Mouse (Mus musculus): Measurements from ENCODE around the gene Lsm2. TPM values are rescaled to one million over a fixed set of nuclear protein-coding genes. Genes with fewer than 3 reads are reported as not detected.
A peak's percentile ranks its signal among the peaks of the same experiment; 100 is the strongest.
"Not testable (repeated sequence)": the region's sequence is repeated elsewhere in the genome, so short reads cannot be mapped to it uniquely, and the experiment has no call there.

Lsm2 gene
- total RNA-seq, 2 experiments from 2014 or later: 25.4 to 27.2 TPM

GRCm38 (mm10) chr17:34953904-34954303, 27.8 kb upstream of the Lsm2 start:
- no peak for DNase-seq (ENCODE audit: extremely low spot score in 1 of 2, low spot score in 2 of 2)
- intact Hi-C loops (cut with DNase I): no loop called here

- intact Hi-C loops (cut with DNase I): no loop called here
- DNase-seq (ENCODE audit: extremely low spot score in 1 of 2, low spot score in 2 of 2): no peak
Observed at GRCm38 (mm10) chr17:34954831-34955230, 26.8 kb upstream of the Lsm2 start.

GRCm38 (mm10) chr17:34955884-34956283, 25.8 kb upstream of the Lsm2 start:
- DNase-seq (ENCODE audit: extremely low spot score in 1 of 2, low spot score in 2 of 2): no peak
- intact Hi-C loops (cut with DNase I): no loop called here

- intact Hi-C loops (cut with DNase I): no loop called here
- no peak for DNase-seq (ENCODE audit: extremely low spot score in 1 of 2, low spot score in 2 of 2)
Observed at GRCm38 (mm10) chr17:34956340-34956739, 25.3 kb upstream of the Lsm2 start.

GRCm38 (mm10) chr17:34957291-34957690, 24.4 kb upstream of the Lsm2 start:
- intact Hi-C loops (cut with DNase I); DNase-seq (ENCODE audit: extremely low spot score in 1 of 2, low spot score in 2 of 2): not testable (repeated sequence)

GRCm38 (mm10) chr17:34957966-34958365, 23.7 kb upstream of the Lsm2 start:
- DNase-seq (ENCODE audit: extremely low spot score in 1 of 2, low spot score in 2 of 2); intact Hi-C loops (cut with DNase I): not testable (repeated sequence)

- intact Hi-C loops (cut with DNase I); DNase-seq (ENCODE audit: extremely low spot score in 1 of 2, low spot score in 2 of 2): not testable (repeated sequence)
Observed at GRCm38 (mm10) chr17:34958734-34959129, 22.9 kb upstream of the Lsm2 start.

- DNase-seq (ENCODE audit: extremely low spot score in 1 of 2, low spot score in 2 of 2): peak; percentile 60 to 83
- intact Hi-C loops (cut with DNase I): not testable (repeated sequence)
Observed at GRCm38 (mm10) chr17:34959130-34959778, 22.4 kb upstream of the Lsm2 start, which contains the start of gene Hspa1b. Hspa1b (minus strand) TSS chr17:34959238.

- DNase-seq (ENCODE audit: extremely low spot score in 1 of 2, low spot score in 2 of 2): no peak
- intact Hi-C loops (cut with DNase I): no loop called here
Observed at GRCm38 (mm10) chr17:34959881-34960515, 21.7 kb upstream of the Lsm2 start.

GRCm38 (mm10) chr17:34960702-34961493, 20.8 kb upstream of the Lsm2 start:
- DNase-seq (ENCODE audit: extremely low spot score in 1 of 2, low spot score in 2 of 2): no peak
- intact Hi-C loops (cut with DNase I): no loop called here

- intact Hi-C loops (cut with DNase I): no loop called here
- no peak for DNase-seq (ENCODE audit: extremely low spot score in 1 of 2, low spot score in 2 of 2)
Observed at GRCm38 (mm10) chr17:34962125-34962524, 19.5 kb upstream of the Lsm2 start.

- DNase-seq (ENCODE audit: extremely low spot score in 1 of 2, low spot score in 2 of 2): no peak
- intact Hi-C loops (cut with DNase I): no loop called here
Observed at GRCm38 (mm10) chr17:34962841-34963240, 18.8 kb upstream of the Lsm2 start.

GRCm38 (mm10) chr17:34964640-34965049, 17.0 kb upstream of the Lsm2 start:
- intact Hi-C loops (cut with DNase I): no loop called here
- DNase-seq (ENCODE audit: extremely low spot score in 1 of 2, low spot score in 2 of 2): no peak

- DNase-seq (ENCODE audit: extremely low spot score in 1 of 2, low spot score in 2 of 2): no peak
- intact Hi-C loops (cut with DNase I): no loop called here
Observed at GRCm38 (mm10) chr17:34965627-34966026, 16.0 kb upstream of the Lsm2 start.

GRCm38 (mm10) chr17:34969822-34970221, 11.8 kb upstream of the Lsm2 start, which contains the start of gene Gm20481:
Gm20481 (plus strand) TSS chr17:34969912.
- intact Hi-C loops (cut with DNase I): not testable (repeated sequence)
- DNase-seq (ENCODE audit: extremely low spot score in 1 of 2, low spot score in 2 of 2): peak in 1 of 2 experiments; percentile 9

GRCm38 (mm10) chr17:34970850-34971249, 10.8 kb upstream of the Lsm2 start:
- intact Hi-C loops (cut with DNase I); DNase-seq (ENCODE audit: extremely low spot score in 1 of 2, low spot score in 2 of 2): not testable (repeated sequence)

GRCm38 (mm10) chr17:34971694-34972068, 10.0 kb upstream of the Lsm2 start:
- intact Hi-C loops (cut with DNase I); DNase-seq (ENCODE audit: extremely low spot score in 1 of 2, low spot score in 2 of 2): not testable (repeated sequence)

- DNase-seq (ENCODE audit: extremely low spot score in 1 of 2, low spot score in 2 of 2): peak; percentile 69 to 82
- intact Hi-C loops (cut with DNase I): not testable (repeated sequence)
Observed at GRCm38 (mm10) chr17:34972069-34972749, 9.5 kb upstream of the Lsm2 start, which contains the start of the genes Hspa1a and Hspa1l. Hspa1a (minus strand) TSS chr17:34972156. Hspa1l (plus strand) TSS chr17:34972703.
